Mouse (Mus musculus) embryonic facial prominence, embryonic 15.5 days (tissue): Measurements from ENCODE around the gene Gm9903. TPM values are rescaled to one million over a fixed set of nuclear protein-coding genes. Genes with fewer than 3 reads are reported as not detected.

ENCODE experiments used
- ATAC-seq: fragments of 200-750 bp; cut with Nextera tagmentation; 2 replicates; pipeline ENCODE4 v1.8.0; 2017; ENCODE audit warnings: low read depth, moderate TSS enrichment; ENCODE audit not compliant: insufficient number of reproducible peaks, low FRiP score, low TSS enrichment
- H3K27ac ChIP-seq: fragments of 300-500 bp; sonication (generic); replicated peaks from 2 replicates; pipeline ENCODE4 v1.5.1; 2015; ENCODE audit warnings: mild to moderate bottlenecking, inconsistent platforms
- H3K27me3 ChIP-seq: fragments of 300-500 bp; sonication (generic); 2 replicates; pipeline ENCODE4 v1.6.1; 2015; ENCODE audit warnings: inconsistent platforms
- H3K36me3 ChIP-seq: fragments of 300-500 bp; sonication (generic); 2 replicates; pipeline ENCODE4 v1.6.1; 2015; ENCODE audit warnings: mild to moderate bottlenecking, inconsistent platforms
- H3K4me1 ChIP-seq: fragments of 300-500 bp; sonication (generic); 2 replicates; pipeline ENCODE4 v1.6.1; 2015; ENCODE audit warnings: inconsistent platforms
- H3K4me2 ChIP-seq: fragments of 300-500 bp; sonication (generic); replicated peaks from 2 replicates; pipeline ENCODE4 v1.6.1; 2015; ENCODE audit warnings: mild to moderate bottlenecking, inconsistent platforms
- H3K4me3 ChIP-seq: fragments of 300-500 bp; sonication (generic); replicated peaks from 2 replicates; pipeline ENCODE4 v1.5.1; 2015; ENCODE audit warnings: mild to moderate bottlenecking, inconsistent platforms
- H3K9ac ChIP-seq: fragments of 300-500 bp; sonication (generic); 2 replicates; pipeline ENCODE4 v1.6.1; 2015; ENCODE audit warnings: inconsistent platforms
- H3K9me3 ChIP-seq: fragments of 300-500 bp; sonication (generic); replicated peaks from 2 replicates; pipeline ENCODE4 v1.6.1; 2016; ENCODE audit warnings: inconsistent platforms
- WGBS: fragments of 180-500 bp; shearing (Covaris S2); methylation state at CpG from one replicate; pipeline ENCODE4 v1.1.7; 2015; 5-methylcytosine and 5-hydroxymethylcytosine counted together
- polyA plus RNA-seq: library from polyadenylated mRNA; unstranded; fragments of >200 nt; fragmentation: Nextera tagmentation; extraction: Ambion mirVana; gene quantifications from 2 replicates; pipeline ENCODE4 v1.2.1, GENCODE M21; 2015

Gene Gm9903
- polyA plus RNA-seq, 1 experiment from 2014 or later = 0.36 TPM

- ATAC-seq = no peak
- H3K27ac ChIP-seq = no peak overlapping the region
- H3K4me3 ChIP-seq = no peak overlapping the region
- H3K9me3 ChIP-seq = no peaks in the 10 kb centered on the region
- H3K27me3 ChIP-seq = no peaks in the 10 kb centered on the region
- H3K4me1 ChIP-seq = no peaks in the 10 kb centered on the region
- peaks cover 88% of the 10 kb centered on the region for H3K36me3 ChIP-seq
- H3K4me2 ChIP-seq = no peak overlapping the region
- H3K9ac ChIP-seq = no peak overlapping the region
Measured at GRCm38 (mm10) chr5:33668223-33668622, 38.5 kb downstream of the Gm9903 start.

- Histone ChIP-seq H3K36me3 (peaks cover 61% of the 10 kb centered on the region), H3K9me3 (no peaks in the 10 kb centered on the region), H3K27ac (no peak overlapping the region), H3K4me1 (no peaks in the 10 kb centered on the region), H3K4me2 (no peak overlapping the region), H3K27me3 (no peaks in the 10 kb centered on the region), H3K9ac (no peak overlapping the region), H3K4me3 (no peak overlapping the region)
- no peak for ATAC-seq
- WGBS = 80% methylated on average over 5 of the region's 5 CpGs
Measured at GRCm38 (mm10) chr5:33671659-33672058, 41.9 kb downstream of the Gm9903 start.

GRCm38 (mm10) chr5:33674439-33674838 is 44.7 kb downstream of the Gm9903 start:
- WGBS = 50% methylated on average over 3 of the region's 3 CpGs
- peak; percentile 44; the same call in 1 of the 2 replicates for ATAC-seq
- Histone ChIP-seq H3K27ac (no peak overlapping the region), H3K4me1 (no peaks in the 10 kb centered on the region), H3K9ac (no peak overlapping the region), H3K27me3 (no peaks in the 10 kb centered on the region), H3K36me3 (peaks cover 33% of the 10 kb centered on the region), H3K4me3 (no peak overlapping the region), H3K9me3 (no peaks in the 10 kb centered on the region), H3K4me2 (no peak overlapping the region)

GRCm38 (mm10) chr5:33675964-33676363 is 46.2 kb downstream of the Gm9903 start:
- Histone ChIP-seq H3K4me1 (no peaks in the 10 kb centered on the region), H3K9me3 (no peaks in the 10 kb centered on the region), H3K4me3 (no peak overlapping the region), H3K4me2 (no peak overlapping the region), H3K36me3 (peaks cover 19% of the 10 kb centered on the region), H3K27ac (no peak overlapping the region), H3K9ac (no peak overlapping the region), H3K27me3 (no peaks in the 10 kb centered on the region)
- WGBS = 5% methylated on average over 1 of the region's 1 CpGs
- ATAC-seq = no peak

- Histone ChIP-seq H3K4me3 (no peak overlapping the region), H3K27me3 (no peaks in the 10 kb centered on the region), H3K9me3 (no peaks in the 10 kb centered on the region), H3K9ac (no peak overlapping the region), H3K4me2 (no peak overlapping the region), H3K36me3 (no peaks in the 10 kb centered on the region), H3K27ac (no peak overlapping the region), H3K4me1 (peaks cover 4% of the 10 kb centered on the region)
- 69% methylated on average over 5 of the region's 5 CpGs for WGBS
- no peak for ATAC-seq
Measured at GRCm38 (mm10) chr5:33678244-33678643, 48.5 kb downstream of the Gm9903 start.

- no peak overlapping the region for H3K4me2 ChIP-seq
- peak overlapping the region; percentile 34; the same call in 1 of the 2 replicates for H3K27ac ChIP-seq
- peaks cover 16% of the 10 kb centered on the region for H3K4me1 ChIP-seq
- H3K27me3 ChIP-seq = no peaks in the 10 kb centered on the region
- H3K4me3 ChIP-seq = no peak overlapping the region
- no peaks in the 10 kb centered on the region for H3K9me3 ChIP-seq
- H3K36me3 ChIP-seq = no peaks in the 10 kb centered on the region
- no peak for ATAC-seq
- 36% methylated on average over 3 of the region's 3 CpGs for WGBS
- no peak overlapping the region for H3K9ac ChIP-seq
Measured at GRCm38 (mm10) chr5:33681044-33681443, 51.3 kb downstream of the Gm9903 start.

Other genes with a start within 250 kb of the Gm9903 start
- not detected in 2 replicates for gene Nkx1-1, start 195.9 kb upstream of the Gm9903 start, polyA plus RNA-seq
- gene Fam53a, start 290 bp upstream of the Gm9903 start, polyA plus RNA-seq = 67.8 and 69.4 TPM in 2 replicates
- 191 and 202 TPM in 2 replicates for gene Slbp, start 22.6 kb downstream of the Gm9903 start, polyA plus RNA-seq
- 141 and 146 TPM in 2 replicates for gene Tacc3, start 28.2 kb downstream of the Gm9903 start, polyA plus RNA-seq
- 44.2 and 45.1 TPM in 2 replicates for gene Tmem129, start 28.5 kb downstream of the Gm9903 start, polyA plus RNA-seq
- 32.0 and 34.6 TPM in 2 replicates for gene Fgfr3, start 91.7 kb downstream of the Gm9903 start, polyA plus RNA-seq
- 49.9 and 51.8 TPM in 2 replicates for gene Letm1, start 152.9 kb downstream of the Gm9903 start, polyA plus RNA-seq
- 35.8 and 37.6 TPM in 2 replicates for gene Nsd2, start 190.8 kb downstream of the Gm9903 start, polyA plus RNA-seq